Mouse (Mus musculus) lung, adult 2 months (tissue): ENCODE data around the gene Pcdh15.

ENCODE experiments used
- CTCF ChIP-seq: fragments of 200-500 bp; IDR thresholded peaks from 2 replicates; pipeline ENCODE4 v1.5.1; 2011; ENCODE audit warnings: mild to moderate bottlenecking, low read length, control low read depth; ENCODE audit not compliant: insufficient read depth
- POLR2A ChIP-seq: fragments of 200-500 bp; IDR thresholded peaks from 2 replicates; pipeline ENCODE4 v1.6.1; 2011; ENCODE audit warnings: low read depth, mild to moderate bottlenecking, control low read depth, low read length, borderline replicate concordance; ENCODE audit errors: extremely low read depth

- no peak for TF ChIP-seq CTCF
- no peak for TF ChIP-seq POLR2A
These were observed 39.4 kb upstream of the Pcdh15 start for GRCm38 (mm10) chr10:73059726-73060230.
